Mouse (Mus musculus) Patski (cell line): ENCODE measurements at regions not wholly inside any gene's neighbourhood (a gene's known extent, or its start where the extent isn't known, plus 50 kb on each side); places are given as distances from the start of the nearest gene placed in this dataset.

Experiments
- ATAC-seq: fragments of 100-300 bp; one replicate; pipeline ENCODE4 v1.8.0; 2021
- CTCF ChIA-PET: fragments of 350-600 bp; sonication (Branson Sonifier 250); formaldehyde crosslinking; loops from one replicate; lab custom pipeline; 2022; ENCODE audit warnings: inconsistent platforms; lab: Charles Lee
- POLR2A ChIA-PET: fragments of 350-600 bp; sonication (Branson Sonifier 250); formaldehyde crosslinking; loops from one replicate; lab custom pipeline; 2022; ENCODE audit warnings: antibody characterized with exemption, inconsistent platforms; lab: Charles Lee
- DNase-seq: peaks from one replicate; pipeline ENCODE4 v3.0.0-alpha.2; 2011; ENCODE audit warnings: low read depth, low spot score
- H3K27me3 ChIP-seq: fragments of 371-371 bp; one replicate; pipeline ENCODE4 v1.5.1; 2021
- CTCF ChIP-seq: fragments of 100-300 bp; IDR thresholded peaks from one replicate; pipeline ENCODE4 v1.5.1; 2021
- in situ Hi-C: fragments of 300-500 bp; cut with MboI; formaldehyde crosslinking; loops from 3 replicates; pipeline ENCODE4 v1.11.1; 2018; ENCODE audit warnings: low pct_unique_long_range_greater_than_20kb, mixed read lengths

DNA sequence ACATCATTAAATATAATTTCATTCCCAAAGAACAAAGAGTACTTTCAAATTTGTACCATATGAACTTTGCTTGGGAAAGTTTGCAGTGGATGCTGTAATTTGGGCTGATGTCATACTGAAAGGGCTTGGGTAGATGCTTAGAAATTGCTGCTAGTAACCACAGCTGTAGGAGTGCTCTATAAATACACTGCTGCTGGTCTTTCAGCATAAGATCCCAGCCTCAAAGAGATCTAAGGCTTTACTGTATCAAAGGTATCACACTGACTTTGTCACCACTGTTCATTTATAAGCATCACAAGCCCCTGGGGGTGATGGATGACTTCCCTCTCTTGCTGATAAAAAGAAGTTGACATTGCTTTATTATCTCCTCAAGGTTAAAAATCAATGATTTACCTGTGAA, 497.2 kb downstream of the Pla2g4a start:
- no peak for ATAC-seq
- POLR2A ChIA-PET, result no interaction called here
- CTCF ChIA-PET, result no interaction called here
- no peak for DNase-seq
- in situ Hi-C loops, result no loop called here
- H3K27me3 ChIP-seq, result no peaks in the 10 kb centered on the region
- no peak for TF ChIP-seq CTCF

DNA sequence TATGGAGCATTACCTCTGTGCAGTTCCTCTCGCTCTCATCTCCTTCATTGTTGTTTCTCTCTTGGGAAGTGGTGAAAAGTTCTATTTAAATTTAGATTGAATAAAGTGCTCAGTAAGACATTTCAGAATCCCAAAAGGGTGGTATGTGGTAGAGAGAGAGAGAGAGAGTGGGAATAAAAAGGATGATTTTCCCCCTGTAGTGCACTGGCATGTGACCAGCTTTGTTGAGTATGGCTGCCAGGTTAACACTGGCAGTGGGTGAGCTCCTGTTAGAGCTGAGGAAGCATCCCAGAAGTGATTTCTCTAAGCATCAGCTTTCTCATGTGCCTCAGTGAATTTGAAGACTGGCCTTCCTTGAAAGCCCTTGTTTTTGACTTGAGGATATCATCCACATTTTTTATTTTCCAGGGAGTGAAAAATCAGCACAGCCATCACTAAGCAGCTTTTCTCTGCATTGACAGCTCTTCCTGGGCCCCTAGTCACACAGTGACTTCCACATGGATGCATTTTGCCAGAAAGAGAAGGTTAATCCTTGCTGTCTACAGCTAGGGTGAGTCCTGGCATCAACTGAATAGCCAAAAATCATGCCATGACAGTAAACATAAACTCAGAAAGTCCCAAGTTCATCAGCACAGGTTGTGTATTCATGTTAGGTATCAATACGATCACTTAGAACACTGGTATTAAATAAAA, 511.1 kb downstream of the Pla2g4a start:
- no peaks in the 10 kb centered on the region for H3K27me3 ChIP-seq
- TF ChIP-seq CTCF, result no peak
- CTCF ChIA-PET, result no interaction called here
- ATAC-seq, result no peak
- POLR2A ChIA-PET, result no interaction called here
- DNase-seq, result no peak
- in situ Hi-C loops, result no loop called here

DNA sequence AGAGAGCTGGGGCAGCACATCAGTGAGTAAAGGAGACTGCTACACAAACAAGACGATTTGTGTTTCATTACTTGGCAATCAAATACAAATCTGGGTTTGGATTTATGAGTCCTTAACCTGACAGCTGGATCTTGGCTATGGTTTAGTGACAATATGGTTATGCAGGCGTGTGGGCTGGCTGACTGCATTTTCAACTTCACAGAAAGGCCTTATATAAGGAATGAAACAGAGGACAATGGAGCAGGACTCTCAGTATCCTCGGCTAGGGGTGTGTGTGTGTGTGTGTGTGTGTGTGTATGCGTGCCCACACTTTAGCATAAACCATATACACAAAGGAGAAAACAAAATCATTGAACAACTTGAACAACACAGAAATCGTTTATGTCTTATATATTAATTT, 512.6 kb downstream of the Pla2g4a start:
- CTCF ChIA-PET, result no interaction called here
- ATAC-seq (no peak), DNase-seq (no peak)
- POLR2A ChIA-PET, result no interaction called here
- in situ Hi-C loops, result no loop called here
- TF ChIP-seq CTCF, result no peak
- no peaks in the 10 kb centered on the region for H3K27me3 ChIP-seq

DNA sequence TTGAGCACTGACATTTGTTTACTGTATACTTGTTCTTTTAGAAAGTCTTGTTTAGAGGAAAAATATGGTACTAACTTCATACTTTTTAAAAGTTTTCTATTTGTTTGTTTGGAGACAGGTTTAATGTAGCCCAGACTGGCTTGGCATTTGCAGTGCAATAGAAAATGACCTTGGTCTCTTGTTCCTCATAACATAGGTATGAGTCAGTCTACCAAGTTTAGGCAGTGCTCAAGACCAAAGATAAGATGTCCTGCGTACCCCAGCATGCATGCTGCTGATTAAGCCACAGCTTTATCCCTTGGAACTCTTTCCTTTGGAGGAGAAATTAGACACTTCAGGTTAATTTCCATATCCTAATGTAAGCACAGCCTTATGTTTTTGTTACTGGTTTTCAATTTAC, 550.1 kb downstream of the Pla2g4a start:
- POLR2A ChIA-PET, result no interaction called here

DNA sequence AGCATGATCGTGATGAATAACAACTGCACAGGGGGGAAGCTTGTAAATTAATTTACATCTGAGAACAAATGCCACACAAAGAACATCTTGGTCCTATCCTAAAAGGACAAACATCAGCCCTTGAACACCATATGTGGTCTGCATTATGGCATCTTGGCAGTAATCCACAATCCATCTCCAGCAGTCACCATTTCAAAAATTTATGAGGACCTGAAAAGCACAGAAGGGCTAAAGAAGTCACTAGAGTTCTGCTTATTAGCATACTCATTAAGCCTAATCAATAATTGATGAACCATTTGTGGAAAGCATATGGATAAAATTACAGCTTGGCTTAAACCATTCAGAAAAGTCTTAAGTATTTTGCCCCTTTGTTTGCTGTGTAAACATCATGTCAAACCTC, 555.7 kb downstream of the Pla2g4a start:
- CTCF ChIA-PET, result interaction anchor here (1.1 kb wide), 1 partner anchor 13 kb away, joined by 3 read pairs; no protein-coding TSS in a partner anchor
- H3K27me3 ChIP-seq, result no peaks in the 10 kb centered on the region
- ATAC-seq (no peak), DNase-seq (no peak)
- POLR2A ChIA-PET, result no interaction called here
- no peak for TF ChIP-seq CTCF
- in situ Hi-C loops, result no loop called here

More for the DNA sequence above, 550.1 kb downstream of the Pla2g4a start:
- no peak for ATAC-seq
- TF ChIP-seq CTCF, result no peak
- in situ Hi-C loops, result no loop called here
- H3K27me3 ChIP-seq, result no peaks in the 10 kb centered on the region
- DNase-seq, result no peak
- CTCF ChIA-PET, result no interaction called here

DNA sequence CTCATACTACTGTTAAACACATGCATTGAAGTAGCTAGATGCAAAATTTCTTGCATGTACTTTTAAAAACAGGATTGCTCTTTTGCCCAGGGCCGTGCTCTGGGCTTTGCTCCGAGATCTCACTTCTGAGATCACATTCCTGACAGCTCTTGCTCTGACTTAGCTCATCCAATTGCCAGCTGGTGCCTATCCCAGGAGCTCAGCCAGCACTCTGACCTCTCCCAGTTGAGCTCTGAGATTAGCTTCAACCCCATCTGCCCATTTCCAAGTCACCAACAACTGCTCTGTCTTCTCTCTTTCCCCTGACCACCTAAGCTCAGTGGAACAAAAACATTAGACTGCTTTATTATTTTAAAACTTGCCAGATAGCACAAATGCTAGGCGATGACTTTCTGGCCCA, 572.4 kb downstream of the Pla2g4a start:
- POLR2A ChIA-PET, result no interaction called here
- no peaks in the 10 kb centered on the region for H3K27me3 ChIP-seq
- ATAC-seq (no peak), DNase-seq (no peak)
- CTCF ChIA-PET, result no interaction called here
- no peak for TF ChIP-seq CTCF
- in situ Hi-C loops, result no loop called here

DNA sequence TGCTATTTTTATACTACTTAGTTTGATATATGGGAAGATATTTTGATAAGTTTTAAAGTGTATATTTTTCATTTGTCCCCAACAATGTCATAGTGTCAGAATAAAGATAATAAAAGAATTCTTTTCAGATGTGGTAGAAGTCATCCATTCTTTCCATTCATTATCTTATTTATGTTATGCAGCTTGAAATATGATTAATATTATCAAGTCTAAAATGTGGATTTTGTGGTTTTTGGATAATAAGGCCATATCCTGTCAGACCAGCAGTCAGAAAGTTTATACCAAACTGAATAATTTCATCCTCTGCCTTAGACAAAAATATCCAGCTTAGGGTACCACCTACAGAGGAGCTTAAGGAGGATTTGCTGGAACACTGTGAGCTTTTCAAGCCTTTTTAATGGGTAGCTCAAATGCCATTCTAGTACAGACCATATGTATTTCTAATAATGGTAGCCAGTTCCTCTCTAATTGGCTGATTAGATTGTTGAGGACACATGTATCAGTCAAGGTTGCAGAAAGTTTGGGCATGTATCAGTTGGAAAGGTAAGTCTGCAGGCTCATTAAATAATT, 609.7 kb downstream of the Pla2g4a start:
- H3K27me3 ChIP-seq, result peaks cover 5% of the 10 kb centered on the region
- POLR2A ChIA-PET, result no interaction called here
- DNase-seq (no peak), ATAC-seq (no peak)
- TF ChIP-seq CTCF, result no peak
- in situ Hi-C loops, result no loop called here
- CTCF ChIA-PET, result interaction anchor here (1.2 kb wide), 1 partner anchor 16 kb away, joined by 3 read pairs; no protein-coding TSS in a partner anchor

DNA sequence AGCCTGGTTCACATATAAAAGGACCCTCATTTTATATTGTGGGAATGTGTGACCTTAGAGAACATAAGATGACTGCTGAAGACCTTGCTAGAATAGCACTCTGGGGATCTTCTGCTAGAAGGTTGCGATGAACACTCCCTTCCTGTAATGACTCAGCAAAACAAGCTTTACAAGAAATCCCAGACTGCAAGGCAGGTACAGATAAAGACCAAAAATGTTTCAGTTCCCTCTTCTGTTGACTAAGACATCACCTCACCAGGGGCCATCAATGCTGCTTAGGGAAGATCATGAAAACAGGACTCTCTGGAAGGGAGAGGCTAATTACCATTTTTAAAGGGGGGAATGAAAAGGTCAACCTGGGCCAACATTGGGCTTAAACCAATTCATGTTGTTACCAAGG, 613.7 kb downstream of the Pla2g4a start:
- POLR2A ChIA-PET, result no interaction called here
- CTCF ChIA-PET, result no interaction called here
- in situ Hi-C loops, result no loop called here

DNA sequence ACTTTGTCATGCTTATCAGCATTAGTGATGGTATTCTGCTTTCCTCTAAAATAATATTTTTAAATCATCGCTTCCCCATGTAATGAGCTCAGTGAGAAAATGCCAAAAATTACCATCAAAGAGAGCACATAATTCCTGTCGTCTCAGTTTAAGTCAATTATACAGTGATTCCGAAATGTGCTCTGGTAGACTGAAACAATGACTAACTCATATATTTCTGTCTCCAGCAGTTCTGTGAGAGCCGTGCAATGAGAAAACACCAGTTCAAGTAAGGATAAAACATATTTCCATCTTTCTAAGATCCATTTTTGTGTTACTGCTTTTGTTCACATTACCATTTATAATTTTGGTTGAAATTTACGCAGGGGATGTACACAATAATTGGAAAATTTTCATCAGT, 622.9 kb downstream of the Pla2g4a start:
- ATAC-seq, result no peak
- no peak for TF ChIP-seq CTCF
- CTCF ChIA-PET, result interaction anchor here (1.3 kb wide), 1 partner anchor 24 kb away, joined by 3 read pairs; no protein-coding TSS in a partner anchor
- POLR2A ChIA-PET, result no interaction called here
- H3K27me3 ChIP-seq, result no peaks in the 10 kb centered on the region
- in situ Hi-C loops, result no loop called here
- DNase-seq, result no peak

More for the DNA sequence above, 613.7 kb downstream of the Pla2g4a start:
- DNase-seq, result no peak
- H3K27me3 ChIP-seq, result peaks cover 5% of the 10 kb centered on the region
- no peak for ATAC-seq
- no peak for TF ChIP-seq CTCF

DNA sequence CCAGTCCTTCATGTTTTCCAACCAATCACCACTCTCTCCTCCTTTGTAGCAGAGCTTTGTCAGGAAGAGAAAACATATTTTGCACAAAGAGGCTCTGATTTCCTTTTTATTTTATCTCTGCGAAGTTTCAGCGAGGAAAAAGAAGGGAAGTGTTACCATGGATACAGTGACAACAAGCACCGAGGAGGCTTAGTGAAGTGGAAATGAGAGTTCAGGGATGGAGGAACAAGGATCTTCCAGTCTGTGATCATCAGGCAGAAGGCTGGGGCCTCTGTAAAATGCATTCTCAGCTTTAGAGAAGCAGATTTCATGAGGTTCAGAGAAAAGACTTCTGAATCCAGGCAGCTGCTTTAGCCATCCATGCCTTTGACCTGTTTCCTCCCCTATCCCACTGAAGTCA, 628.9 kb downstream of the Pla2g4a start:
- in situ Hi-C loops, result no loop called here
- no peak for DNase-seq
- ATAC-seq, result no peak
- no peaks in the 10 kb centered on the region for H3K27me3 ChIP-seq
- TF ChIP-seq CTCF, result no peak
- POLR2A ChIA-PET, result no interaction called here
- CTCF ChIA-PET, result no interaction called here

DNA sequence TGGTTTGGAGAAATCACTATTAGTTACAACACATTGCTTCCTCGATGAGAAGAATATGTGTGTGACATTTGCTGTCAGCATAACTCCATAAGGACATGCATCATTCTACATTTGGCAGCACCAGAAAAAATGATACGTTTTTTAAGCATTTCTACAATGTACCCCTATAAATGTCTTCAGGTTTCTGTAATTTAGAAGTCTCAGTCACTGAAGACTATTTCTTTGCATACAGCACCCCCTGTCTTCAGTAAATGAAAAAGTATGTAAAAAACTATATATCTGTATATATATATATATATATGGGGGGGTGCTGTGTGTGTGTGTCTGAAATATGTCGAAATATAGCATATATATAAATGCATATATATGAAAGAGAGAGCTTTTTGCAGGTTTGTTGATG, 633.9 kb downstream of the Pla2g4a start:
- no peaks in the 10 kb centered on the region for H3K27me3 ChIP-seq
- in situ Hi-C loops, result no loop called here
- CTCF ChIA-PET, result no interaction called here
- DNase-seq (no peak), ATAC-seq (no peak)
- TF ChIP-seq CTCF, result no peak
- POLR2A ChIA-PET, result no interaction called here
